Mouse (Mus musculus) spleen, adult 2 months (tissue): Measurements from ENCODE around the gene Syt1.

Experiments
- CTCF ChIP-seq: fragments of 200-500 bp; IDR thresholded peaks from 2 replicates; pipeline ENCODE4 v1.5.1; 2011; ENCODE audit warnings: mild to moderate bottlenecking, inconsistent platforms; ENCODE audit not compliant: insufficient read depth, insufficient read length, insufficient replicate concordance; ENCODE audit errors: extremely low read depth
- POLR2A ChIP-seq: fragments of 200-500 bp; IDR thresholded peaks from 2 replicates; pipeline ENCODE4 v1.6.1; 2011; ENCODE audit warnings: low read depth, low read length, inconsistent platforms

DNA sequence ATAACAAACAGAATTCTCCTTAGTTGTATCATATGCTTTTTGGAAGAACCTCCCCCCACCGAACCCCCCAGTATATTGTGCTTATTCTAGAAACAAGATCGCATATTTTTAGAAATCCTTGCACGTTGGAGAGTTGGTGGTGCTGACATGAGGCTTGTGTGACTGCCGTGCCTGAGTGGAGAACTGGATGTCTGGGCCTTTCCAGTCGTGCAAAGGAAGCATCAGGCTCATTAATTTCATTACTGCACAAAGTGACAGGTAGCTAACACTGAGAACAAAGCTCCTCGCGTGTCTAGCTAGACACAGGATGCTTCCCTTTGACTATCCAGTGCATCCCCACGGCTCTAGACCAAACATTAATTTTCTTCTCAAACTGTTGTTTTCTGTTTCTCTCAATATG is 358.0 kb downstream of the Syt1 start:
- no peak for TF ChIP-seq POLR2A
- no peak for TF ChIP-seq CTCF
